Mouse (Mus musculus) liver, embryonic 14.5 days (tissue): ENCODE measurements around the gene Cenpx. TPM values are rescaled to one million over a fixed set of nuclear protein-coding genes. Genes with fewer than 3 reads are reported as not detected.

Experiments used
- ATAC-seq: fragments of 200-750 bp; cut with Nextera tagmentation; 2 replicates; pipeline ENCODE4 v1.8.0; 2017; ENCODE audit warnings: moderate number of reproducible peaks, mild to moderate bottlenecking, moderate library complexity; ENCODE audit not compliant: insufficient read depth
- DNase-seq, 3 experiments: peaks; one replicate each; pipeline ENCODE4 v3.0.0-alpha.2; 2012 to 2013; ENCODE audit warnings: low read depth in 3 of 3, low spot score in 3 of 3
- H3K27ac ChIP-seq: fragments of 300-500 bp; sonication (generic); 2 replicates; pipeline ENCODE4 v1.5.1; 2014; ENCODE audit warnings: moderate library complexity, mild to moderate bottlenecking, control low read depth, inconsistent platforms
- H3K27me3 ChIP-seq: fragments of 300-500 bp; sonication (generic); 2 replicates; pipeline ENCODE4 v1.6.1; 2014; ENCODE audit warnings: mild to moderate bottlenecking, low read length, moderate library complexity; ENCODE audit not compliant: control insufficient read depth, insufficient read depth
- H3K36me3 ChIP-seq: fragments of 300-500 bp; sonication (generic); replicated peaks from 2 replicates; pipeline ENCODE4 v1.6.1; 2014; ENCODE audit warnings: low read depth; ENCODE audit not compliant: control insufficient read depth, insufficient read depth
- H3K4me1 ChIP-seq, 2 experiments: fragments of 200-500 bp in 1 of 2; fragments of 300-500 bp in 1 of 2; sonication (generic) in 1 of 2; replicated peaks; 2 replicates each; pipeline ENCODE4 v1.6.1; 2012 to 2014; ENCODE audit warnings: antibody characterized with exemption in 1 of 2, inconsistent platforms in 1 of 2, low read length in 1 of 2; ENCODE audit not compliant: control insufficient read depth in 2 of 2, insufficient read depth in 2 of 2
- H3K4me2 ChIP-seq: fragments of 300-500 bp; sonication (generic); 2 replicates; pipeline ENCODE4 v1.6.1; 2014; ENCODE audit warnings: low read depth, mild to moderate bottlenecking, control low read depth, moderate library complexity
- H3K4me3 ChIP-seq, 2 experiments: fragments of 200-500 bp in 1 of 2; fragments of 300-500 bp in 1 of 2; sonication (generic) in 1 of 2; 2 replicates each; pipeline ENCODE4 v1.5.1; 2012 to 2014; ENCODE audit warnings: low read depth in 2 of 2, low read length in 2 of 2, mild to moderate bottlenecking in 2 of 2, control low read depth in 1 of 2, inconsistent platforms in 1 of 2, moderate library complexity in 1 of 2; ENCODE audit not compliant: insufficient read depth in 1 of 2
- H3K9ac ChIP-seq: fragments of 300-500 bp; sonication (generic); replicated peaks from 2 replicates; pipeline ENCODE4 v1.6.1; 2014; ENCODE audit warnings: mild to moderate bottlenecking, control low read depth, moderate library complexity
- H3K9me3 ChIP-seq: fragments of 300-500 bp; sonication (generic); 2 replicates; pipeline ENCODE4 v1.6.1; 2016; ENCODE audit warnings: low read length, mixed read lengths; ENCODE audit not compliant: control insufficient read depth
- CTCF ChIP-seq: IDR thresholded peaks from 2 replicates; pipeline ENCODE4 v1.5.1; 2016; ENCODE audit warnings: antibody characterized with exemption, low read depth, control low read depth
- EP300 ChIP-seq: IDR thresholded peaks from 2 replicates; pipeline ENCODE4 v1.6.1; 2016; ENCODE audit warnings: antibody characterized with exemption, low read depth
- WGBS: fragments of 180-500 bp; shearing (Covaris S2); extraction: QIAGEN DNeasy Blood & Tissue Kit; methylation state at CpG from one replicate; pipeline ENCODE4 v1.1.7; 2014; ENCODE audit not compliant: insufficient replicate concordance; 5-methylcytosine and 5-hydroxymethylcytosine counted together
- polyA plus RNA-seq, 2 experiments: library from polyadenylated mRNA; depleted of rRNA in 1 of 2; stranded (reverse) in 1 of 2; unstranded in 1 of 2; fragments of >200 nt; fragmentation: Nextera tagmentation in 1 of 2; extraction: Ambion mirVana in 1 of 2; gene quantifications; 2 replicates each; pipeline versions ENCODE4 v1.2.1 to v1.2.3; 2012 to 2014

The Cenpx gene
- polyA plus RNA-seq, 2 experiments = 64.2 to 128 TPM

GRCm38 (mm10) chr11:120695641-120696040 is 17.9 kb downstream of the Cenpx start:
- H3K4me3 ChIP-seq = no peak overlapping the region
- ATAC-seq (no peak), DNase-seq (no peak)
- H3K9ac ChIP-seq = no peak overlapping the region
- no peak for TF ChIP-seq EP300
- TF ChIP-seq CTCF = no peak
- no peaks in the 10 kb centered on the region for H3K36me3 ChIP-seq
- no peaks in the 10 kb centered on the region for H3K9me3 ChIP-seq
- WGBS = 78% methylated on average over 12 of the region's 12 CpGs
- no peak overlapping the region for H3K27ac ChIP-seq
- no peak overlapping the region for H3K4me2 ChIP-seq
- H3K27me3 ChIP-seq = no peaks in the 10 kb centered on the region
- no peaks in the 10 kb centered on the region for H3K4me1 ChIP-seq

GRCm38 (mm10) chr11:120695184-120695583 is 18.4 kb downstream of the Cenpx start:
- ATAC-seq (no peak), DNase-seq (no peak)
- TF ChIP-seq EP300 = no peak
- no peak for TF ChIP-seq CTCF
- Histone ChIP-seq H3K4me3 (no peak overlapping the region), H3K27ac (no peak overlapping the region), H3K4me2 (no peak overlapping the region), H3K36me3 (no peaks in the 10 kb centered on the region), H3K9ac (no peak overlapping the region), H3K27me3 (no peaks in the 10 kb centered on the region), H3K9me3 (no peaks in the 10 kb centered on the region), H3K4me1 (no peaks in the 10 kb centered on the region)
- 57% methylated on average over 4 of the region's 4 CpGs for WGBS

GRCm38 (mm10) chr11:120693461-120693860 is 20.1 kb downstream of the Cenpx start:
- Histone ChIP-seq H3K4me1 (no peaks in the 10 kb centered on the region), H3K9ac (no peak overlapping the region), H3K27me3 (no peaks in the 10 kb centered on the region), H3K9me3 (no peaks in the 10 kb centered on the region), H3K4me3 (no peak overlapping the region), H3K4me2 (no peak overlapping the region), H3K36me3 (no peaks in the 10 kb centered on the region; the same call in 1 of the 2 replicates), H3K27ac (no peak overlapping the region)
- ATAC-seq (no peak), DNase-seq (no peak)
- 57% methylated on average over 3 of the region's 3 CpGs for WGBS
- TF ChIP-seq CTCF = no peak
- no peak for TF ChIP-seq EP300

GRCm38 (mm10) chr11:120692471-120693011 is 21.0 kb downstream of the Cenpx start:
- DNase-seq = no peak
- TF ChIP-seq CTCF = no peak
- no peak for TF ChIP-seq EP300
- Histone ChIP-seq H3K4me1 (no peaks in the 10 kb centered on the region), H3K27ac (no peak overlapping the region), H3K4me3 (no peak overlapping the region), H3K4me2 (no peak overlapping the region), H3K36me3 (no peaks in the 10 kb centered on the region; the same call in 1 of the 2 replicates), H3K9me3 (no peaks in the 10 kb centered on the region), H3K27me3 (no peaks in the 10 kb centered on the region), H3K9ac (no peak overlapping the region)
- no peak for ATAC-seq
- 86% methylated on average over 4 of the region's 4 CpGs for WGBS

GRCm38 (mm10) chr11:120689365-120689764 is 24.2 kb downstream of the Cenpx start:
- Histone ChIP-seq H3K4me1 (no peaks in the 10 kb centered on the region), H3K9ac (no peak overlapping the region), H3K27me3 (no peaks in the 10 kb centered on the region), H3K27ac (no peak overlapping the region), H3K9me3 (no peaks in the 10 kb centered on the region), H3K36me3 (peaks cover 3% of the 10 kb centered on the region; the same call in 1 of the 2 replicates), H3K4me3 (no peak overlapping the region), H3K4me2 (no peak overlapping the region)
- no peak for DNase-seq
- ATAC-seq = no peak
- TF ChIP-seq CTCF (no peak), EP300 (no peak)
- WGBS = 57% methylated on average over 3 of the region's 3 CpGs
